17 mouse cellular contexts compared by ENCODE assay signal in genomic region chr17:12228471-12228870, GRCm38 (mm10).
"Had no signal": no experiment of that assay in that cellular context is flagged by ENCODE, and none has a peak within 500 bp of the region (broad histone marks: within the 10 kb centered on the region; RNA-seq: fewer than 3 reads in every experiment).

No protein-coding gene starts in this region.

- ATAC-seq: liver, embryonic 12.5 days; midbrain, embryonic 16.5 days had no signal

- DNase-seq: kidney, adult 8-10 months; kidney, postnatal 4 days; lung, embryonic 14.5 days; lung, postnatal 10 days; lung, postnatal 4 days; retina, postnatal 1 day; right cerebral cortex, postnatal 14 days; thymus, adult 2 months; thymus, postnatal 25 days had no signal

- H3K4me3 ChIP-seq: left cerebral cortex, adult 2 months; limb, embryonic 15.5 days; liver, embryonic 12.5 days; midbrain, embryonic 10.5 days; neural tube, embryonic 13.5 days; stomach, embryonic 15.5 days had no signal

- H3K4me1 ChIP-seq: liver, embryonic 12.5 days; midbrain, embryonic 10.5 days; neural tube, embryonic 13.5 days; stomach, embryonic 15.5 days had no signal

- H3K27ac ChIP-seq: kidney, postnatal 0 days; left cerebral cortex, adult 2 months; limb, embryonic 15.5 days; liver, embryonic 12.5 days; midbrain, embryonic 10.5 days; neural tube, embryonic 13.5 days; stomach, embryonic 15.5 days had no signal

- H3K27me3 ChIP-seq: limb, embryonic 15.5 days; liver, embryonic 12.5 days; neural tube, embryonic 13.5 days; stomach, embryonic 15.5 days had no signal

- H3K9me3 ChIP-seq: limb, embryonic 15.5 days; liver, embryonic 12.5 days; midbrain, embryonic 10.5 days; neural tube, embryonic 13.5 days; stomach, embryonic 15.5 days had no signal

- H3K4me2 ChIP-seq: limb, embryonic 15.5 days; liver, embryonic 12.5 days; lung, embryonic 14.5 days; neural tube, embryonic 13.5 days; stomach, embryonic 15.5 days had no signal

- H3K9ac ChIP-seq: limb, embryonic 15.5 days; liver, embryonic 12.5 days; lung, embryonic 14.5 days; neural tube, embryonic 13.5 days; stomach, embryonic 15.5 days had no signal
